Mouse (Mus musculus) kidney, adult 18-20 months (tissue): ENCODE results near the gene Gm11563.
"Not testable (repeated sequence)": the region's sequence is repeated elsewhere in the genome, so short reads cannot be mapped to it uniquely, and the experiment has no call there.

ENCODE experiments used
- DNase-seq: peaks from one replicate; pipeline ENCODE4 v3.0.0; 2021

Gene Gm11563

DNA sequence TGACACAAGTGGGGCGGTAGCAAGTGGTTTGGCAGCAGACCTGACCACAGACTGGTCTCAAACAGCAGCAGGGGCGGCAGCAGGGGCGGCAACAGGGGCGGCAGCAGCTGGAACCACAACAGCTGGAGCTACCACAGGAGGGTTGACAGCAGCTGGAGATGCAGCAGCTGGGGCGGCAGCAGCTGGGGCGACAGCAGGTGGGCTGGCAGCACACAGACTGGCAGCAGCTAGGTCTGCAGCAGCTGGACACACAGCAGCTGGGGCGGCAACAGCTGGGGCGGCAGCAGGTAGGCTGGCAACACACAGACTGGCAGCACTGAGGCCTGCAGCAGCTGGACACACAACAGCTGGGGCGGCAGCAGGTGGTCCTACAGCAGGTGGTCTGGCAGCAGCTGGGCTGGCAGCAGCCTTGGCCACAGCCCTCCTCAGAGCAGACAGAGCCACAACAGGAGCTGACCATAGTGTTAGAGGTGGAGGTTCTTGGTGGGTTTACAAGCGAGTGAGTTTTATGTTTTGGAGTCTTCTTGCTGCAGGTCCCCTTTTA lies at the start of gene Gm11563:
Gm11563 (minus strand) TSS at position 494 of the 544 bp plus-strand sequence.
- DNase-seq: not testable (repeated sequence)

DNA sequence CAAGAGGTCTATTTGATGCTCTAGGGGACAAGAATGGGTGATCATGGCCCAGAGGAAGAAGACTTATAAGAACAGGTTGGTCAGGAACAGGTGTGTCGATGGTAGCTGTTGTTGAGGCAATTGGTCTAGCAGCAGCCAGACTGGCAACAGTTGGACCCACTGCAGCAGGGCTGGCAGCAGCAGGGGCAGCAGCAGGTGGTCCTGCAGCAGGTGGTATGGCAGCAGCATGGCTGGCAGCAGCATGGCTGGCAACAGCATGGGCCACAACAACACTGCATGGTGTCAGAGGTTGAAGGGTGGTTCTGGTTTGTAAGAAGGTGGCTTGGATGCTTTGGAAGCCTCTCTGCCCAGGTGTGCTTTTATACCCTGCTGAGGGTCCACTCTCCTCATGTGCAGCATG lies 31.7 kb upstream of the Gm11563 start, which contains the start of gene Gm14190:
Gm14190 (minus strand) TSS at position 278 of the 400 bp plus-strand sequence.
- no peak for DNase-seq

DNA sequence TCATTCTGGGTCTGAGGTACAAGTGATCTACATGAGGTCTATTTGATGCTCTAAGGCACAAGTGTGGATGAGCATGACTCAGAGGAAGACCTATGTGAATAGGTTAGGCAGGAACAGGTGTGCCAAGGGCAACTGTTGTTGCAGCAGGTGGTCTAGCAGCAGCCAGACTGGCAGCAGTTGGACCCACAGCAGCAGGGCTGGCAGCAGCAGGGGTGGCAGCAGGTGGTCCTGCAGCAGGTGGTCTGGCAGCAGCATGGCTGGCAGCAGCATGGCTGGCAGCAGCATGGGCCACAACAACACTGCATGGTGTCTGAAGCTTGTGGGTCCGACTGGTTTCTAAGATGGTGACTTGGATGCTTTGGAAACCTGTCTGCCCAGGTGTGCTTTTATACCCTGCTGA lies 26.5 kb upstream of the Gm11563 start:
- not testable (repeated sequence) for DNase-seq

DNA sequence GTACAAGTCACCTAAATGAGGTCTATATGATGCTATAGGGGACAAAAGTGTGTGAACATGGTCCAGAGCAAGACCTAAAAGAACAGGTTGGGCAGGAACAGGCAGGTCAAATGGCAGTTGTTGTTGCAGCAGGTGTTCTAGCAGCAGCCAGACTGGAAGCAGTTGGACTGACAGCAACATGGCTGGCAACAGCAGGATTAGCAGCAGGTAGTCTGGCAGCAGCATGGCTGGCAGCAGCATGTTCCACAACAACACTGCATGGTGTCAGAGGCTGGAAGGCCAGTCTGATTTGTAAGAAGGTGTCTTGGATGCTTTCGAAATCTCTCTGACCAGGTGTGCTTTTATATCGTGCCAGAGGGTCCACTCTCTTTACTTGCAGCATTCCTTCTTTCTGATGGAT lies 24.7 kb upstream of the Gm11563 start:
- DNase-seq: no peak

DNA sequence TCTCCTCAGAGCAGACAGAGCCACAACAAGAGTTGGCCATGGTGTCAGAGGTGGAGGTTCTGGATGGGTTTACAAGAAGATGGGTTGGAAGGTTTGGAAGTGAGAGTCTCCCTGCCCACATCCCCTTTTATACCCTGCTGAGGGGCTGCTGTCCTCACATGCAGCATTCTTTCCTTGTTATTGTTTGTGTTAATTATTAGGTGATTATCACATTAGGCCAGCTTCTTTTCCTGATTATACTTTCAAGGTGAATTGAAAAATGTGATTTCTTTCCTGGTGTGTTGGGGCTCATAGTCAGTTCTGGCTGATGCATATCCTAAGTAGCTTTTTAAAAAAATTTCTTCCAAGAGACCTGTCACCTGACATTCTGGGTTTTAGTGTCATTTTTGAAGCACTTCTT lies 7.1 kb upstream of the Gm11563 start, which contains the start of gene Krtap4-6:
Krtap4-6 (minus strand) TSS at position 101 of the 400 bp plus-strand sequence.
- DNase-seq: no peak

DNA sequence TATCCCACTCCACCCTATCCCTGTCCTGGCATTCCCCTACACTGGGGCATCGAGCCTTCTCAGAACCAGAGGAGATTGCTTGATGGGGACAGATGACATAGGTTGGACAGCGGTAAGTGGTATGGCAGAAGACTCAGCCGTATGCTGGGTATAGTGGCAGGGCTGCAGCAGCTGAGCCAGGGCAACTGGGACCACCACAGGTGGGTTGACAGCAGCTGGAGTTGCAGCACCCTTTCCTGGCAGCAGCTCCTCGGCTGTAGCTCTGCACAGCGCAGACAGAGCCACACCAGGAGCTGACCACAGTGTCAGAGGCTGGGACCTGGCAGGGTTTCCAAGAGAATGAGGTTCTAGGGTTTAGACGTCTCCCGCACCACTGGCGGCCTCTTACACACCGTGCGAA lies 4.0 kb upstream of the Gm11563 start:
- no peak for DNase-seq

DNA sequence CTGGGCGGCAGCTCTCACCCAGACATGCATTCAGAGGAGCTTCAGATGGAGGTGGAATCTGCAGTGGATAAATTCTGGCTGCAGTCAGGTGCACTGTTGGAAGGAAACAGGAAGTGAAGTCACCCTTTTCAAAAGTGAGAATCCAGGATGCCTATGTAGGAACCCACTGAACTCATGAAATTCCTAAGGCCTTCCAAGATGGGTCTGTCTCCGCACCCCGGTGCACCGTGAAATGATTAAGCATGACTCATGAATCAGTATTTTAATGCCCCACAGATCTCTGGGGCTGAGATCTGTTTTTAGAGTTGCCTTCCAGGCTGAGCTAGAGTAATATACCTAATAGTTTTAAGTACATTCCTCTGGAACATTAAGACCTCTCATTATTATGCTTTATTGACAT lies 496 bp upstream of the Gm11563 start:
- no peak for DNase-seq

DNA sequence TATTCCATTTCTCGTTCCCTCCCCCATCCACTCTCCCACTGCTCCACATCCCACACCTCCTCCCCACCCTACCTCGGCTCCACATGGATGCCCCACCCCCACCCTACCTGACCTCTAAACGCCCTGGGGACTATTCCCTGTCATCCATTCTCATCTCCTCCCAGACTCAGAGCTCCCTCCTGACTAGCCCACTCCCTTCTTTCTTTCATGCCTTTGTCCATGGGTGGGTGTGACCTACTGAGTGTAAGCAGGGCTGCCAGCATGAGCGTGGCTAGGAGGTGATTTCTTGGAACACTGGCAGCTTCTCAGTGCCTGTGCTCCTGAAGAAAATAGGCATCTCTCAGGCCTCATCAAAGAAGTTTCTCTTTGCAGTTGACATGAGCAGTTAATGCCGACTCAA lies 1.7 kb downstream of the Gm11563 start:
- DNase-seq: no peak

DNA sequence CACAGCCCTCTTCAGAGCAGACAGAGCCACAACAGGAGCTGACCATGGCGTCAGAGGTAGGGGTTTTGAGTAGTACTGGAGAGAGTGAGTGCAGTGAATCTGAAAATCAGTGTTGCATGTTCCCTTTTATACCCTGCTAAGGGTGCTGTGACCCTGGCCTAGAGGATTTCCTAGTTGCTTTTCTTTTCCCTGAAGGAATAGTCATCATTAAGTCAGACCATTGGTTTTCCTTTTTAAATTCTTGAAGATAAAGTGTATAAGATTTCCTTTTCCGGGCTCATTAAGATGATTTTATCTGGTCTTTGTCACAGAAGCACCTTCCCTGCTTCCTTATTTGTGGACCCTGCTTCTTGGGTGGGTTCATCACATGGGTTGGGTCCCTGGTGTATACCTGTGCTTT lies 8.6 kb downstream of the Gm11563 start, which contains the start of gene Gm11555:
Gm11555 (minus strand) TSS at position 101 of the 400 bp plus-strand sequence.
- DNase-seq: no peak

DNA sequence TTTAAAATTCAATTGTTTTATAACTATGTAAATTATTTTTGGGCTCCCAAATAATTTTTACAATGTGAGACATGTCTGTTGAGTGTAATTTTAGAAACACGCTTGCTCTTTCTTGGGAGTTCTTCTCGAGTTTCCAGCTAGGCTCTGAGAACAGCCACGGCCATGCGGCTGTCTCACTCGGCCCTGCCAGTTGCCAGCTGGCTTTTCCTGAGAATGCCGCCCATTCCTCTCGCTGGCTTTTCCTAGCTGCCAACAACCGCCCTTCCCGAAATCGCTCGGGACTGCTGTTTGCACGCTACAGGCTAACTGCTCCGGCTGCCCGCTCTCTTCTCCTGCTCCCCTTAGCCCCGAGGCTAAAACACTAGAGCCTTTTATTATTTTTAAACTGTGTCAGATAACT lies 12.3 kb downstream of the Gm11563 start:
- no peak for DNase-seq

DNA sequence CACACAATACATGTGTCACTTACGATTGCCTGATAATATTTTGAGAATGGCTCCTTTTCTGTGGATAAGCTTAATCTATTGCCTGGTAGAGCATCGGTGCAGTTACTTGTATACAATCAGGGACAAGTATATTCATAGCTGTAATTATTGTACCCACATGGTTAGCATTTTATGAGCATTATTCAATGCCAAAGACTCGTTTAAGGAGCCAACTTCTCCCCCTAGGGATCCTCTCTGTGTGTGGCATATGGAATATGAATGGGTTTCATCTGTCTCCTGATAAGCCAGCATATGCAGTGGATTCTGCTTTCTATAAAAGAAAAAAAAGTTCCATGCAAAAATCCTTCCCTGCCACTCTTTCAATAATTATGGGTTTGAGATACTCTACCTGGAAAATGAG lies 14.4 kb downstream of the Gm11563 start:
- DNase-seq: no peak

DNA sequence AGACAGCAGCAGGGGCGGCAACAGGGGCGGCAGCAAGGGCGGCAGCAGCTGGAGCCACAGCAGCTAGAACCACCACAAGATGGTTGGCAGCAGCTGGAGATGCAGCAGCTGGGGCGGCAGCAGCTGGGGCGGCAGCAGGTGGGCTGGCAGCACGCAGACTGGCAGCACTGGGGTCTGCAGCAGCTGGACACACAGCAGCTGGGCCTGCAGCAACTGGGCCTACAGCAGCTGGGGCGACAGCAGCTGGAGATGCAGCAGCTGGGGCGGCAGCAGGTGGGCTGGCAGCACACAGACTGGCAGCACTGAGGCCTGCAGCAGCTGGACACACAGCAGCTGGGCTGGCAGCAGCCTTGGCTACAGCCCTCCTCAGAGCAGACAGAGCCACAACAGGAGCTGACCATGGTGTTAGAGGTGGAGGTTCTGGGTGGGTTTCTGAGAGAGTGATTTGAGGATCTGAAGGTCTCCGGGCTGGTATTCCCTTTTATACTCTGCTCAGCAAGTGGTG lies 15.1 kb downstream of the Gm11563 start, which contains the start of gene Krtap4-7:
Krtap4-7 (minus strand) TSS at position 455 of the 505 bp plus-strand sequence.
- not testable (repeated sequence) for DNase-seq

DNA sequence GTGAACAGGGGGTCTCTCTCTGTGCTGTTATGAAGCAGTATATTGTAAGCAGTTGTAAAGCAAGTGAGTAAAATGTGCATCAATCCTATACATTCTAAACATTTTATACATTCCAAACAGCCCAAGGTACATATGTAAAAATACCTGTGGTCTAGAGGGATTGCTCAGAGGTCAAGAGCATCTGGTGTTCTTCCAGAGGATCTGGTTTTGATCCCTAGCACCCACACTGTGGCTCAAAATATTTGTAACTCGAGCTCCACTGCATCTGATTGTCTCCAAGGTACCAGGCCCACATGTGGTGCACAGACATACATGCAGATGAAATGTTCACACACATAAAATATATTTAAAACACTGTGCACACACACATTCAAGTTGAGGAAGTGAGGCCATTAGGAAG lies 17.8 kb downstream of the Gm11563 start:
- no peak for DNase-seq

DNA sequence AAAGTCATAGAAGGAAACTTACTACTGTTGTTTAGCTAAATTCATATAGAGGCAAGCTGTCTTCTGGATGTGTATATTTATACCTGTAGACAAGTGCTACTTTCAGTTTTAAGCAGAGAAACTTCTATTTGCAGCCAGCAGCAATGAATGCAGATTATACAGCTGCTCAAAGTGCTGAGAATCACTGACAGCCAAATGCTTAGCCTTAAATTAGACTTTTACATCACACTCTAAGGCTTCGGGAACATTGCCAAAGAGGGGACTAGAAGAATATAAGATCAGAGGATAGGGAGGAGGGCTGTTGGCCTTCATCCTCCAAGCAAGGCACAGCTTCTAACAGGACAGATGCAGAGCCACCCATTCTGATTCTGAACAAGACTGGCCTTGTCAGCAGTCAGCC lies 21.7 kb downstream of the Gm11563 start:
- no peak for DNase-seq

DNA sequence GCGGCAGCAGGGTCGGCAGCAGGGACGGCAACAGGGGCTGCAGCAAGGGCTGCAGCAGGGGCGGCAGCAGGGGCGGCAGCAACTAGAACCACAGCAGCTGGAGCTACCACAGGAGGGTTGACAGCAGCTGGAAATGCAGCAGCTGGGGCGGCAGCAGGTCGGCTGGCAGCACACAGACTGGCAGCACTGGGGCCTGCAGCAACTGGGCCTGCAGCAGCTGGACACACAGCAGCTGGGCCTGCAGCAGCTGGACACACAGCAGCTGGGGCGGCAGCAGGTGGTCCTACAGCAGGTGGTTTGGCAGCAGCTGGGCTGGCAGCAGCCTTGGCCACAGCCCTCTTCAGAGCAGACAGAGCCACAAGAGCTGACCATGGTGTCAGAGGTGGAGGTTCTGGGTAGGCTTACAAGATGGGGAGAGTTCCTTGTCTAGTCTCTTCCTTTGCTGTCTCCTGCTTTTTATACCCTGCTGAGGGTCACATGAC lies 24.1 kb downstream of the Gm11563 start, which contains the start of gene Krtap4-2:
Krtap4-2 (minus strand) TSS at position 432 of the 482 bp plus-strand sequence.
- DNase-seq: no peak

DNA sequence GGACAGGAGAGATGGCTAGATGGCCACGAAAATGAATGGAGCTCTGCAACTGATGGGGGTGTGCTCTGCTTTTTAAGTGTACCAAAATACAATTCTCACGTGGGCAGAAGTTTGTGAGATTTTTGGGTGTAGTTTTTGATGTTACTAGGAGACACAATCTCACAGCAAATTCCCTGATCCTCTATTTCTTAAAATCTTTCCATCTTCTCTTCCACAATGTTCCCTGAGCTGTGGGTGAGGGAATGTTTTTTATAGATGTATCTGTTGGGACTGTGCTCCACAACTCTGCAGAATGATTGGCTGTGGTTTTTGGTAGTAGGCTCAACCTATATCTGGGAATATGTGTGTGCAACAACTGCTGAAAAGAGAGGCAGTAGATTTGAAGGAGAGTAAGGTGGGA lies 25.5 kb downstream of the Gm11563 start:
- no peak for DNase-seq

DNA sequence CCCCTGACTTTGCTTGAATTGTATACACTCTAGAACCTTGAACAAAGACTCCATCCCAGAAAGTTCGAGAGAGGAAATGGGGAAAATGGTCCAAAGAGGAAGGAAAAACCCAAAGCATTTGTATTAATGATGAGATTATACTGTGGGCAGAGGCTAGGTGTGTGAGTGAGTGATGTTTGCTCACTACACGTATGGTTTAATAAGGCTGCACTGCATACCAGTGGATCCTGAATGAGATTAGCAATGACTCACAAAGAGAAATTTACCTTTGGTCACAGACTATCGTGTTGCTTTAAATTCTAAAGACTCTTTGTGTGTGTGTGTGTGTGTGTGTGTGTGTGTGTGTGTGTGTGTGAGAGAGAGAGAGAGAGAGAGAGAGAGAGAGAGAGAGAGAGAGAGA lies 27.9 kb downstream of the Gm11563 start:
- no peak for DNase-seq

DNA sequence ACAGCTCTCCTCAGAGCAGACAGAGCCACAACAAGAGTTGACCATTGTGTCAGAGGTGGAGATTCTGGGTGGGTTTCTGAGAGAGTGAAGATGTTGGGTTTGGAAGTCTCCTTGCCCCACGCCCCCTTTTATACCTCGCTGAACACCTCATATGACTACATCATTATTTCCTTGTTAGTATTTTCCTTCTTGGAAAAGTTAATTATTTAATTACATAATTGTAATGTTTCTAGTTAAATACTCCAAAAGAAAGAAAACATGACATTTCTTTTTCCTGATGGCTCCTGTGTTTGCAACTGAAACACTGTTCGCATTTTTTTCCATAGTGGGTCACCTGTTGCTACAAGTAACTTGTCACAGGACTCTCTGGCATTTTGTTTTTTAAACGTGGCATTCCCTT lies 30.6 kb downstream of the Gm11563 start, which contains the start of gene Krtap4-1:
Krtap4-1 (minus strand) TSS at position 101 of the 400 bp plus-strand sequence.
- no peak for DNase-seq

DNA sequence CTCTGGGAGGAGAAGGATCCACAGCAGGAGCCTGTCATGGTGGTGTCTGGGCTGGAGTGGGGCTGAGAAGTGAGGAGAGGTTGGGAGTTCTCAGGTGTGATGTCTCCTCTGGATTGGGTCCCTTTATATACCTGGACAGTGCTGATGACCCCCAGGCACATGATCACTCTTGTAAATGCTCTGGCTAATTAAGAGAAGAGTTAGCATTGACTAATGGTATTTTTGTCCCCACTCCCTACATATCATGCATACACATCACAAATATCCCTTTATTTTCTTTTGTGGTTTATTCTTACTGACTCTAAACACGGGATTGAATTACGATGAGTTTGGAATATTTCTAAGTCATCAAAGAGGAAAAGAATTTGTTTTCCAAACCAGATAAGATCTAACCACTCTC lies 38.4 kb downstream of the Gm11563 start, which contains the start of gene Gm11562:
Gm11562 (minus strand) TSS at position 101 of the 400 bp plus-strand sequence.
- DNase-seq: no peak

DNA sequence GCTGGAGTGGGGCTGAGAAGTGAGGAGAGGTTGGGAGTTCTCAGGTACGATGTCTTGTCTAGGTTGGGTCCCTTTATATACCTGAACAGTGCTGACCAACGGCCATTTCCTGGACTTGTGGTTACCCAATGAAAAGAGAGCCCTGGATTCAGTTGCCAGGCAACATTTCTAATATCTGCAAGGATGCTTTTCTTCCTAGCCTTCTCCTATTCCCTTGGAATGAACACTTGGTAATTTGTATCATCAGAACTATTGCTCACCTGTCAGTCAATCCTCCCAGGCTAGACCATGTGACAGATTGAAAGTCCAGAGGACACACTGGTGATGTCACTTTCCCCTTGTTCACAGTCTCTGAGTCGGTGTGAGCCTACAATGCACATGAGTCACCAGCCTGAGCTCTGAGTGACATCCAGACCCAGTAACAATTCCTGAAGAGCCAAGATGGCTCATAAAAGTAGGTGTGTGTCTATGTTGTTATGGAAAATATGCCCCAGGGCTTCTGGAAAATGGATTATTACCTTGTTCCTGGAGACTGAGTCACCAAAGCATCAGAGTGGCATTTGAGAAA lies 43.9 kb downstream of the Gm11563 start, which contains the start of gene Krtap2-4:
Krtap2-4 (minus strand) TSS at position 51 of the 568 bp plus-strand sequence.
- no peak for DNase-seq

DNA sequence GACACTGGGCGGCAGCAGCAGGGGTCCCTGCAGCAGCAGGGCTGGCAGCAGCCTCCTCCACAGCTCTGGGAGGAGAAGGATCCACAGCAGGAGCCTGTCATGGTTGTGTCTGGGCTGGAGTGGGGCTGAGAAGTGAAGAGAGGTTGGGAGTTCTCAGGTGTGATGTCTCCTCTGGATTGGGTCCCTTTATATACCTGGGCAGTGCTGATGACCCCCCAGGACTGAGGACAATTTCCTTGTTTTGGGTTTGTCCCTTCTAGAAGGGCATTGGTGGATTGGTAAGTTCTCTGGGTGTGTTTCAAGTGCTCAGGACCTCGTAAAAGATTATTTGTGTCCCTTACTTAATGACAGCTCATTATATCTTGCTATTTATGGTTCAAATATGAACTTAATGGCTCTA lies 48.7 kb downstream of the Gm11563 start, which contains the start of gene Gm11937:
Gm11937 (minus strand) TSS at position 101 of the 400 bp plus-strand sequence.
- not testable (repeated sequence) for DNase-seq

DNA sequence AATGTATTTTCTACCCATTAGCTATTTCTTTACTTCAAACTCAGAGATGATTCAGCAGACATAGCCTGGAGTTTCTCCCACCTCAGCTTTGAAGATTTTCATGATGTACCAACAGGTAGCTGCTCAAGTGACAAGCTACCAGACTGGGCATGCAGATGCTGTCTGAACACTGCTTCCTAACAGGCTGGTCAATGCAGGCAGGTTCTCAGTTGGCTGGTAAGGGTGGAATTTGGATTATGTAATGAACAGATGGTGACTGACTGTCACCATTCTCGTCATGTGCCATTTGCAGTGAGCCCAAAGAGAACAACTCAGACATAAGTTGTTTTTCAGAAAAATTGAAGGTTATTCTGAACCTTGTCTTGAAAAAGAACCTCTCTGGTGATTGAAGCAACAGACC lies 49.6 kb downstream of the Gm11563 start:
- DNase-seq: no peak
